Mouse (Mus musculus) thymus, postnatal 25 days (tissue): ENCODE results near the gene Nme7.

Experiments
- DNase-seq: peaks from one replicate; pipeline ENCODE4 v3.0.0; 2022

The Nme7 gene

GRCm38 (mm10) chr1:164303821-164304220 is at the start of gene Nme7:
Gene Nme7 (plus strand): TSS chr1:164304121.
- no peak for DNase-seq

- no peak for DNase-seq
These were observed 49.1 kb upstream of the Nme7 start for GRCm38 (mm10) chr1:164254836-164255235.

GRCm38 (mm10) chr1:164260171-164261028 is 43.5 kb upstream of the Nme7 start:
- no peak for DNase-seq

DNA sequence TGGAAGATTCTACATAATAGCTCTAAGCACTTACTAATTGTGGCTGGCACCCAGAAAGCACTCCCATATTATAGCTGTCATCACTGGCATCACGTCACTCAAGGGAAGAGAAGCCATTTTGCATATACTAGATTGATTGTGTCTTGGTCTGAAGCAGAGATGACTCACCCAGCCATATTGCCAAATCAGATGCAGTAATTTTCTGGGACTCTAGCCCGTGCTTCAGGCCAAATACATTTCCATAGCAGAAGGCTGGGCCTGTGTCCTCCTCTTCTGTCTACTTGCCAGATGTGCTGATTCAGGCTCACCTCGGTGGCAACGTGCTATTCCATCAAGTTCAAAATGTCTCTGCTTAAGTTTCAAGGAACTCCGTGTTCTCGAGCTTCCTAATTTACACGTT is 42.4 kb upstream of the Nme7 start:
- no peak for DNase-seq

DNA sequence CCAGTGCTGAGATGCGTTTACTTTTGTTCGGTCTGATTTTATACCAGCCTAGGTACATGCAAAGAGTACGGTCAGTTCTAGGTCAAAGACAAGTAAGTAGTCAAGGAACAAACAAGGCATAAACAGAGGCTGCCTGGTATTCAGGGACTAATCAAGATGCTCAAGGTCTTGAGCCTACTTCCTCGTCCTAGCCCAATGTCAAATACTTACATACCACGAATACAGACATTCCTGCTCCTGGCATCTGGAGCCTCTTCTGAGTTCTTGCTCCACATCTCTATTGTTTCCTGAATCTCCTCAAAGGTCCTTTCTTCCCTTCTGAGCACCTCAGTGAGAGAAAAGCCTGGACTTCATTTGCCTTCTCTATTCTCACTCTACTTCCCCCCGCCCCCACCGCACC is 33.0 kb upstream of the Nme7 start:
- no peak for DNase-seq

- DNase-seq: no peak
These were observed 30.3 kb upstream of the Nme7 start for GRCm38 (mm10) chr1:164273659-164274058.

DNA sequence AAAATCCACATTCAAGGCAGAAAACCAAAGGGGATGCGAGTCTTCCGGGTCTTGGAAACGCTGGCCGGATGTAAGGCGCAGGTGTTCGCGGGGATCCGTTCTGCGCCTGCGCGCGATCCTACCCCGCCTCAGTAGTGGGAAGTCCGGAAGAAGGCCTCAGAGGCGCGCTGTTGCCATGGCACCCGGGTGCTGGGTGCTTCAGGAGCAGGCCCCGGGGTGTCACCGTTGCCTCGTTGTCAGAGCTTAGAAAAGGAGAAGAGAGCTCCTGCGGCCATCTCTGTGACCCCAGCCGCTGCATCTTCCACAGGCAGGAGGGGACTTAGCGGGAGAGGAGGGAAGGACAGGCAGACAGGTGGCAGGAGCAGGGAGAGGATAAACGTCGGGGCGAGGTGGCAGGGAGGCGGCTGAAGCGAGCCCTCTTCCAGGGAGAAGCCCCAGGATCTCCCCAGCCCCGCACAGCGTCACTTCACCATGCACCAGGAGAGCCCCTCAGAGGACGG is 28.4 kb upstream of the Nme7 start, which contains the start of gene Ccdc181:
Ccdc181 (plus strand) TSS at position 131 of the 500 bp plus-strand sequence.
- DNase-seq: peak; percentile 98

DNA sequence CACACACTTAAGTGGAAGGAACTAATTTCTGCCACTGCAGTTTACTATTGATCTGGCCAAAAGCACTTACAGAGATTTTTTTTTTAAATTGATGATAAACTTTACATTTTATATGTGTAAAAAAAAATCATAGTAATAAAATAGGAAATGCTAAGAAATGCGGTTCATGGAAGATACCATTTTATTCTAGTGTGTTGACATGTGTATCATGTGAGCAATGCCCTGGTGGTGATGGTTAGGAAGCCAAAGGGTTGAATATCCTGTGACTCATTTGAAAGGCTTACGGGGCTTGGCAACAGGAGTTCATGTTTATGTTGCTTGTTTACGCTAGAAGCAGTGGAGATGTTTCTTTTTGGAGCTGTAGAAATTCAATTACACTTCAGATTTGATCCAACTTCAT is 27.4 kb upstream of the Nme7 start:
- no peak for DNase-seq

GRCm38 (mm10) chr1:164279332-164279731 is 24.6 kb upstream of the Nme7 start:
- DNase-seq: peak; percentile 39

GRCm38 (mm10) chr1:164284007-164284406 is 19.9 kb upstream of the Nme7 start:
- DNase-seq: no peak

- DNase-seq: no peak
These were observed 16.5 kb upstream of the Nme7 start for GRCm38 (mm10) chr1:164287406-164287805.

GRCm38 (mm10) chr1:164292040-164292439 is 11.9 kb upstream of the Nme7 start:
- DNase-seq: no peak

- no peak for DNase-seq
These were observed 9.8 kb upstream of the Nme7 start for GRCm38 (mm10) chr1:164294071-164294470.

DNA sequence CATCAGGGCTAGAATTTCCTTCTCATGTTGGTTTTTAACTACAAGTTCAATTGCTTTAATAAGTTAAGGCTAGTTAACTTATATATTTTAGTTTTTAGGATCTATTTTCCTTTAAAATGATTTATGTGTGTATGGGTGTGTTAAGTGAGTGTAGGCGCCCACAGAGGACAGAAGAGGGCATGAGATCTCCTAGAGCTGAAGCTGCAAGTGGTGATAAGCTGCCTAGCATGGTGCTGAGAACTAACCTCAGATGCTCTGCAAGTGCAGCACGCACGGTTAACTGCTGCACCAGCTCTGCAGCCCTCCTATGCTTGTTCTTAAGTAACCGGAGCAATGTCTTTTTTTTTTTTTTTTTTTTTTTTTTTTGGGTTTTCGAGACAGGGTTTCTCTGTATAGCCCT is 7.4 kb upstream of the Nme7 start:
- no peak for DNase-seq

GRCm38 (mm10) chr1:164301949-164302348 is 2.0 kb upstream of the Nme7 start:
- no peak for DNase-seq

GRCm38 (mm10) chr1:164307124-164307751 is 3.3 kb downstream of the Nme7 start, which contains the start of gene Blzf1:
Gene Blzf1 (minus strand): TSS chr1:164307489.
- peak; percentile 98 for DNase-seq

DNA sequence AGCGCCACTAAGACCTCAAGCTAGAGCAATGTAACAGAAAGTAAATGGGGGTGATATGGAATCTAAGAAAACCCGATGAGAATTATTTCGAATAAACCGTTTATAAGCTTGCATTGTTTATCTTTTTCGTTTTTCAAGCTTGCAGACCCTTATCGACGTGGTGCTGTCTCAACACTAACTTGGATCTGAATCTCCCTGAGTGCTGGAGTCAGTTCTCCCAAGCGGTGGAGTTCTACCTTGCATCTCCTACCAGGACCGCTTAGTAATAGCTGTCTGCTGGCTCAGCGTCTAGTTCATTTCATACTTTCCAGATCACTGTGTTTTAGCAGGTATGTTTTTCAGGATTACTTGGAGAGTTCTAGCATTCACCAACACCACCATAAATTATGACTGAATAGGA is 4.0 kb downstream of the Nme7 start:
- no peak for DNase-seq

- no peak for DNase-seq
These were observed 10.2 kb downstream of the Nme7 start for GRCm38 (mm10) chr1:164314085-164314484.

DNA sequence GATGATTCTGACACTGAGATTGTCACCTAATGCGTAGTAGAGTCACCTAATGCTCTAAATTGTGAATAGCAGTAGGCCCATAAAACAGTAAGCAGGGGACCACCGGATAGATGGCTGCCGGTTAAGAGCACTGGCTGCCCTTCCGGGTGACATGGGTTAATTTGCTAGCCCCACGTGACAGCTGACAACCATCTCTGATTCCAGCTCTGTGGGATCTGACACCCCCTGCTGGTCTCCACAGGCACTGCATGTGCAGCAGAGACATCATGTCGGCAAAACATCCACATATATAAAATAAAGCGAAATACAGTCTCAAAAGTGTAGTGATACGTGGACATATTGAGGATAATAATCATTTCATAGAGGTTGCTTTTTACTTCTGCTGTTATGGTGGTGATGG is 11.3 kb downstream of the Nme7 start:
- DNase-seq: peak; percentile 50

DNA sequence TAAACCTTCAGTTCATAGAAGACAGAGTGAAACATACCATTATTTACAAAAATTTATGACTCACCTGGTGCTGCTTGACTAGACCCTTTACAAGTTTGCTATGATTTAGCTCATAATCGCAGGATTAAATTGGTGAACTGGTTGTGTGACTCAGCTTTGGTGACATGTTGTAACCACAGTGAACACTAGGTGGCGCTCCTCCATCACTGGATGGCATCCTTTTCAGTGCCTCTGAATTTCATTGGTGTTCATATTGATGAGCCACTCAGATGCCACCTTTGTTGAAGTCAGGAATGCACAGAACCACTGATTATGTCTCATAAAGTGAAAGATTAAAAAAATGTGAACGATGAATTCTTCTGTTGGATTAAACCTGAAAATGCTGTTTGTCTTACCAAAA is 12.8 kb downstream of the Nme7 start:
- DNase-seq: peak; percentile 67

DNA sequence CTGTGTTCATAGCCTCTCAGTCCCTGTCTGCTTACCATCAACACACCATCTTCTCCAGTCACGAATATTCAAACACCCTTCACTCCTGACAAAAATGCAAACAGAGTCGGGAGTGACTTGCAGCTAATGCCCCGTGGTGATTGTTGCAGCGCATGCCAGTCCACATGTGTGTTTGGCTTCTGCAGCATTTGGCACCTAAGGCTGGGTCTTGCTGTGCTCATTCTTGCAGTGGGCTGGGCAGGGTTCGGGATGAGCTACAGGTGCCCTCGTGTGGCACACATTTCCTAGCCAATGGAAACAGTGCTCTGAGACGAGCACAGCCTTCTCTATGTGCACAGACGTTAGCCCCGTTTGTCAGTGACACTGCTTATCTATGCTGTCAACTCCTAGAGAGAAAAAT is 13.3 kb downstream of the Nme7 start:
- no peak for DNase-seq

GRCm38 (mm10) chr1:164318474-164318873 is 14.6 kb downstream of the Nme7 start:
- no peak for DNase-seq

DNA sequence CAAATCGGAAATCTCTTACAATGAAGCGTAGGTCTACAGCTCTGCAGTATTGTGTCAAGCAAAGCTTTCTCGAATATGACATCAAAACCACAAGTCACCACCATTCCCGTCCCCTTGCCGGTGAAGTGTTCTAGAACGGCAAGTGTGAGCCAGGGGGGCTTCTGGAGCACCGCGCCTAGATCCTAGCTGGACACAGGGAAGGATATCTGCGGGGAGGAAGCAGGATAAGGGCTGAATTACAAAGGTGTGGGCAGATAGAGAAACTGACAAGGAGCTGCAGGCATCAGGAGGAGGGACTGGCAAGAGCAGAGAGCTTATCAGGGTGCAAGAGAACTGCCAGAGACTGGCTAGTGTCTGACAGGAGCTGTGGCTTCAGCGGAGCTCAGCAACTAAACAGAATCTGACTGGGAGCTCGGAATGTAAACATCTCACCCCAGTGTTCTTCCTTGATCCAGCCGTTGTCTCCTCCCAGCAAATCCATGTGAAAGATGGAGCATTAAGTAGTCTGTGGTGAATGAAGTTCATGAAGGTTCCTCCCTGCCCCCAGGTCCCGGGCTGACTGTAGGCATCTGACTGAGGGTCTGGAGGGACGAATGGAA is 15.7 kb downstream of the Nme7 start:
- no peak for DNase-seq

DNA sequence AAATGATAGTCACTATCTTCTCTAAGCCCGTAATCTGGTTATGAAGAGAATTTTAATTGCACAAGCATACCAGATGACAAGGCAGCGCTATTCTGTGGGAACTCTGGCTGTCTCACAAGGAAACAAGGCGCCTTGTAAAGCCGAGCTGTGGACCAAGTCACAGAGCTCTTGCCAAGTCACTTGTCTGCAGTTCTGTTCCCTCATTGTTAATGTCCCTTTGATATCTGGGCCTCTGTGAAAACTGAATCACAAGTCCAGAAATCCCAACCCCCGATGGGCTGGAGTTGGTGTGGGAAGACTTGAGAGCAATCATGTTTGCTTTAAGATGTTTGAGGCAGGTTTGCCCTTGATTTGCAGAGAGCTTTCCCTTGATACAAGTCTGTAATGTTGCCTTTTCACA is 16.8 kb downstream of the Nme7 start:
- no peak for DNase-seq
